Mouse (Mus musculus): ENCODE measurements around the gene Nub1. TPM values are rescaled to one million over a fixed set of nuclear protein-coding genes. Genes with fewer than 3 reads are reported as not detected.
"Not testable (repeated sequence)": the region's sequence is repeated elsewhere in the genome, so short reads cannot be mapped to it uniquely, and the experiment has no call there.

The Nub1 gene
- polyA plus RNA-seq, 1 experiment from 2014 or later: 48.5 TPM

GRCm38 (mm10) chr5:24686671-24687420 lies 1.5 kb downstream of the Nub1 start:
- not testable (repeated sequence) for DNase-seq (ENCODE audit: low spot score); H3K27me3 ChIP-seq (ENCODE audit: control insufficient read depth, insufficient read depth, low read length); H3K9me3 ChIP-seq (ENCODE audit: control insufficient read depth, low read length); ATAC-seq (ENCODE audit: low FRiP score); H3K27ac ChIP-seq
- Histone ChIP-seq H3K36me3 (replicated peaks; ENCODE audit: control insufficient read depth, insufficient read depth) (peaks cover 30% of the 10 kb centered on the region), H3K4me1 (replicated peaks; ENCODE audit: control insufficient read depth, insufficient read depth, low read length) (peaks cover 17% of the 10 kb centered on the region), H3K4me3 (replicated peaks; ENCODE audit: low read length) (peak overlapping the region; percentile 68), H3K9ac (peak overlapping the region; percentile 63), H3K4me2 (replicated peaks) (peak overlapping the region; percentile 77)
- 79% methylated on average over 16 of the region's 16 CpGs for WGBS

GRCm38 (mm10) chr5:24687696-24688095 lies 2.4 kb downstream of the Nub1 start:
- H3K36me3 ChIP-seq (replicated peaks; ENCODE audit: control insufficient read depth, insufficient read depth): peaks cover 38% of the 10 kb centered on the region
- H3K27ac ChIP-seq: no peak overlapping the region
- DNase-seq (ENCODE audit: low spot score) (no peak), ATAC-seq (ENCODE audit: low FRiP score) (no peak)
- H3K9me3 ChIP-seq (ENCODE audit: control insufficient read depth, low read length): no peaks in the 10 kb centered on the region
- H3K27me3 ChIP-seq (ENCODE audit: control insufficient read depth, insufficient read depth, low read length): no peaks in the 10 kb centered on the region
- WGBS: 97% methylated on average over 1 of the region's 1 CpGs
- no peak overlapping the region for H3K4me3 ChIP-seq (replicated peaks; ENCODE audit: low read length)
- H3K9ac ChIP-seq: no peak overlapping the region
- peaks cover 17% of the 10 kb centered on the region for H3K4me1 ChIP-seq (replicated peaks; ENCODE audit: control insufficient read depth, insufficient read depth, low read length)
- no peak overlapping the region for H3K4me2 ChIP-seq (replicated peaks)

GRCm38 (mm10) chr5:24696704-24697103 lies 11.4 kb downstream of the Nub1 start:
- 87% methylated on average over 3 of the region's 3 CpGs for WGBS
- no peaks in the 10 kb centered on the region for H3K4me1 ChIP-seq (replicated peaks; ENCODE audit: control insufficient read depth, insufficient read depth, low read length)
- no peaks in the 10 kb centered on the region for H3K27me3 ChIP-seq (ENCODE audit: control insufficient read depth, insufficient read depth, low read length)
- ATAC-seq (ENCODE audit: low FRiP score) (no peak), DNase-seq (ENCODE audit: low spot score) (no peak)
- no peaks in the 10 kb centered on the region for H3K9me3 ChIP-seq (ENCODE audit: control insufficient read depth, low read length)
- peaks cover 99% of the 10 kb centered on the region for H3K36me3 ChIP-seq (replicated peaks; ENCODE audit: control insufficient read depth, insufficient read depth)
- no peak overlapping the region for H3K9ac ChIP-seq
- H3K27ac ChIP-seq: no peak overlapping the region
- no peak overlapping the region for H3K4me3 ChIP-seq (replicated peaks; ENCODE audit: low read length)
- H3K4me2 ChIP-seq (replicated peaks): no peak overlapping the region

GRCm38 (mm10) chr5:24701271-24701670 lies 15.9 kb downstream of the Nub1 start:
- peaks cover 99% of the 10 kb centered on the region for H3K36me3 ChIP-seq (replicated peaks; ENCODE audit: control insufficient read depth, insufficient read depth)

GRCm38 (mm10) chr5:24704615-24705014 lies 19.3 kb downstream of the Nub1 start:
- no peak for DNase-seq (ENCODE audit: low spot score)
- H3K9me3 ChIP-seq (ENCODE audit: control insufficient read depth, low read length): no peaks in the 10 kb centered on the region
- no peak for ATAC-seq (ENCODE audit: low FRiP score)
- H3K4me1 ChIP-seq (replicated peaks; ENCODE audit: control insufficient read depth, insufficient read depth, low read length): no peaks in the 10 kb centered on the region
- H3K36me3 ChIP-seq (replicated peaks; ENCODE audit: control insufficient read depth, insufficient read depth): peaks cover 100% of the 10 kb centered on the region
- no peak overlapping the region for H3K4me3 ChIP-seq (replicated peaks; ENCODE audit: low read length)
- 95% methylated on average over 8 of the region's 8 CpGs for WGBS
- H3K27ac ChIP-seq: no peak overlapping the region
- no peak overlapping the region for H3K4me2 ChIP-seq (replicated peaks)
- no peaks in the 10 kb centered on the region for H3K27me3 ChIP-seq (ENCODE audit: control insufficient read depth, insufficient read depth, low read length)
- H3K9ac ChIP-seq: no peak overlapping the region

More at GRCm38 (mm10) chr5:24701271-24701670, 15.9 kb downstream of the Nub1 start:
- 93% methylated on average over 3 of the region's 3 CpGs for WGBS
- Histone ChIP-seq H3K4me3 (replicated peaks; ENCODE audit: low read length) (no peak overlapping the region), H3K27me3 (ENCODE audit: control insufficient read depth, insufficient read depth, low read length) (no peaks in the 10 kb centered on the region), H3K4me1 (replicated peaks; ENCODE audit: control insufficient read depth, insufficient read depth, low read length) (no peaks in the 10 kb centered on the region), H3K9me3 (ENCODE audit: control insufficient read depth, low read length) (no peaks in the 10 kb centered on the region), H3K9ac (no peak overlapping the region), H3K4me2 (replicated peaks) (no peak overlapping the region), H3K27ac (no peak overlapping the region)
- DNase-seq (ENCODE audit: low spot score) (no peak), ATAC-seq (ENCODE audit: low FRiP score) (no peak)

- Histone ChIP-seq H3K4me3 (replicated peaks; ENCODE audit: low read length) (no peak overlapping the region), H3K27ac (no peak overlapping the region), H3K36me3 (replicated peaks; ENCODE audit: control insufficient read depth, insufficient read depth) (peaks cover 64% of the 10 kb centered on the region), H3K4me2 (replicated peaks) (no peak overlapping the region), H3K9me3 (ENCODE audit: control insufficient read depth, low read length) (no peaks in the 10 kb centered on the region), H3K27me3 (ENCODE audit: control insufficient read depth, insufficient read depth, low read length) (no peaks in the 10 kb centered on the region), H3K4me1 (replicated peaks; ENCODE audit: control insufficient read depth, insufficient read depth, low read length) (no peaks in the 10 kb centered on the region), H3K9ac (no peak overlapping the region)
- 59% methylated on average over 2 of the region's 2 CpGs for WGBS
- DNase-seq (ENCODE audit: low spot score) (no peak), ATAC-seq (ENCODE audit: low FRiP score) (no peak)
These were observed 24.6 kb downstream of the Nub1 start for GRCm38 (mm10) chr5:24709962-24710361.

- no peak overlapping the region for H3K4me2 ChIP-seq (replicated peaks)
- no peak overlapping the region for H3K4me3 ChIP-seq (replicated peaks; ENCODE audit: low read length)
- no peaks in the 10 kb centered on the region for H3K4me1 ChIP-seq (replicated peaks; ENCODE audit: control insufficient read depth, insufficient read depth, low read length)
- WGBS: 96% methylated on average over 6 of the region's 6 CpGs
- peaks cover 47% of the 10 kb centered on the region for H3K36me3 ChIP-seq (replicated peaks; ENCODE audit: control insufficient read depth, insufficient read depth)
- ATAC-seq (ENCODE audit: low FRiP score): no peak
- no peaks in the 10 kb centered on the region for H3K9me3 ChIP-seq (ENCODE audit: control insufficient read depth, low read length)
- H3K27ac ChIP-seq: no peak overlapping the region
- no peak for DNase-seq (ENCODE audit: low spot score)
- no peak overlapping the region for H3K9ac ChIP-seq
- H3K27me3 ChIP-seq (ENCODE audit: control insufficient read depth, insufficient read depth, low read length): no peaks in the 10 kb centered on the region
These were observed 26.3 kb downstream of the Nub1 start for GRCm38 (mm10) chr5:24711615-24712014.

- WGBS: 78% methylated on average over 2 of the region's 2 CpGs
- no peak overlapping the region for H3K9ac ChIP-seq
- H3K4me2 ChIP-seq (replicated peaks): no peak overlapping the region
- peak; percentile 51 for DNase-seq (ENCODE audit: low spot score)
- ATAC-seq (ENCODE audit: low FRiP score): peak; percentile 46; the same call in 1 of the 2 replicates
- no peaks in the 10 kb centered on the region for H3K9me3 ChIP-seq (ENCODE audit: control insufficient read depth, low read length)
- no peaks in the 10 kb centered on the region for H3K4me1 ChIP-seq (replicated peaks; ENCODE audit: control insufficient read depth, insufficient read depth, low read length)
- H3K4me3 ChIP-seq (replicated peaks; ENCODE audit: low read length): no peak overlapping the region
- no peaks in the 10 kb centered on the region for H3K27me3 ChIP-seq (ENCODE audit: control insufficient read depth, insufficient read depth, low read length)
- H3K27ac ChIP-seq: no peak overlapping the region
- peaks cover 31% of the 10 kb centered on the region for H3K36me3 ChIP-seq (replicated peaks; ENCODE audit: control insufficient read depth, insufficient read depth)
These were observed 27.9 kb downstream of the Nub1 start for GRCm38 (mm10) chr5:24713199-24713598.

GRCm38 (mm10) chr5:24713987-24714386 lies 28.7 kb downstream of the Nub1 start:
- Histone ChIP-seq H3K4me1 (replicated peaks; ENCODE audit: control insufficient read depth, insufficient read depth, low read length) (no peaks in the 10 kb centered on the region), H3K9ac (no peak overlapping the region), H3K36me3 (replicated peaks; ENCODE audit: control insufficient read depth, insufficient read depth) (peaks cover 23% of the 10 kb centered on the region), H3K27me3 (ENCODE audit: control insufficient read depth, insufficient read depth, low read length) (no peaks in the 10 kb centered on the region), H3K4me2 (replicated peaks) (no peak overlapping the region), H3K4me3 (replicated peaks; ENCODE audit: low read length) (no peak overlapping the region), H3K9me3 (ENCODE audit: control insufficient read depth, low read length) (no peaks in the 10 kb centered on the region), H3K27ac (no peak overlapping the region)
- DNase-seq (ENCODE audit: low spot score): no peak
- WGBS: 91% methylated on average over 6 of the region's 6 CpGs
- ATAC-seq (ENCODE audit: low FRiP score): no peak

Measured in hindbrain, embryonic 14.5 days (tissue).